Mouse (Mus musculus): ENCODE data around the gene Smoc1.

DNA sequence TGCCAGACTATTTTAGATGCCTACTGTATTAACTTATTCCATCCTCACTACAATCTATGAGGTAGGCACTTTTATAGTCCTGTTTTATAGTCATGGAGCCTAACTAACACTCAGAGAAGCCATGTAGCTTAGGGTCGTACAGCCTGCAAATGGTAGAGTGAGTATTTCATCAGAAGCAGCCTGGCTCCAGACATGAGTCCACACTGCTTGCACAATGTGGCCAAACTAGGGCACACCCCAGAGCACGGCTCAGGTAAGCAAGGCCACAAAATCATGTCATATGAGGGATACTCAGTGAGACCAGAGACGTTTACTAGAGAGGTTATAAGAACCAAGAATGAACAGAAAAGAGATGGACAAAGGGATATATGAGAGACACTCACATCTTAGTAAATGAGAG, 100.2 kb downstream of the Smoc1 start:
- no peak for TF ChIP-seq CTCF (IDR thresholded peaks at IDR 0.05)
- no peak for TF ChIP-seq POLR2A (IDR thresholded peaks at IDR 0.05; ENCODE audit: insufficient read depth, low read depth, low read length)
- TF ChIP-seq EP300 (IDR thresholded peaks at IDR 0.05; ENCODE audit: insufficient read depth, low read depth, low read length), result no peak
